Comparison of ENCODE assay signal across 13 mouse cellular contexts in genomic region chr5:102899680-102900215, GRCm38 (mm10).
"Had no signal": no experiment of that assay in that cellular context is flagged by ENCODE, and none has a peak within 500 bp of the region (broad histone marks: within the 10 kb centered on the region; RNA-seq: fewer than 3 reads in every experiment).

No protein-coding gene starts in this region.

- DNase-seq: kidney, adult 18-20 months; kidney, postnatal 14 days; liver; liver, embryonic 13.5 days; liver, postnatal 0 days; lung, postnatal 14 days had no signal

- H3K4me2 ChIP-seq: limb, embryonic 12.5 days; liver, embryonic 13.5 days; lung, embryonic 15.5 days; neural tube, embryonic 15.5 days had no signal

- ATAC-seq: liver, postnatal 0 days had no signal

- H3K9ac ChIP-seq: limb, embryonic 12.5 days; liver, embryonic 13.5 days; liver, postnatal 0 days; lung, embryonic 15.5 days; neural tube, embryonic 15.5 days had no signal

- H3K4me3 ChIP-seq: limb, embryonic 12.5 days; liver, embryonic 13.5 days; lung, embryonic 15.5 days; megakaryocyte, embryonic 14.5 days; myocyte; neural tube, embryonic 15.5 days had no signal

- H3K9me3 ChIP-seq: limb, embryonic 12.5 days; liver, embryonic 13.5 days; lung, embryonic 15.5 days; neural tube, embryonic 15.5 days had no signal

- H3K27me3 ChIP-seq: limb, embryonic 12.5 days; liver, embryonic 13.5 days; lung, embryonic 15.5 days; megakaryocyte, embryonic 14.5 days; neural tube, embryonic 15.5 days had no signal

- H3K36me3 ChIP-seq: liver, embryonic 13.5 days; neural tube, embryonic 15.5 days had no signal

- H3K4me1 ChIP-seq: limb, embryonic 12.5 days; liver, embryonic 13.5 days; lung, embryonic 15.5 days; megakaryocyte, embryonic 14.5 days; neural tube, embryonic 15.5 days had no signal

- H3K27ac ChIP-seq: limb, embryonic 12.5 days; liver, embryonic 13.5 days; lung, embryonic 15.5 days; macrophage; neural tube, embryonic 15.5 days; stomach, postnatal 0 days had no signal
